Mouse (Mus musculus): ENCODE measurements around the gene Atrnl1. TPM values are rescaled to one million over a fixed set of nuclear protein-coding genes. Genes with fewer than 3 reads are reported as not detected.
A peak's percentile ranks its signal among the peaks of the same experiment; 100 is the strongest.

Atrnl1 gene
- polyA plus RNA-seq, 1 experiment from 2014 or later = 2.6 TPM

- H3K4me3 ChIP-seq (ENCODE audit: low read length) = no peak overlapping the region
- no peak overlapping the region for H3K27ac ChIP-seq (ENCODE audit: low read length)
- H3K27me3 ChIP-seq (ENCODE audit: control insufficient read depth, insufficient read depth, low read length) = no peaks in the 10 kb centered on the region
- H3K9ac ChIP-seq (ENCODE audit: low read length) = no peak overlapping the region
- H3K4me1 ChIP-seq (ENCODE audit: control insufficient read depth, insufficient read depth, low read length) = peaks cover 3% of the 10 kb centered on the region
- ATAC-seq (replicated peaks; ENCODE audit: extremely low read depth, insufficient read depth, low FRiP score) = no peak
- H3K9me3 ChIP-seq (replicated peaks; ENCODE audit: control insufficient read depth, low read length) = no peaks in the 10 kb centered on the region
- no peak overlapping the region for H3K4me2 ChIP-seq (ENCODE audit: low read depth, low read length)
- WGBS = 88% methylated on average over 16 of the region's 16 CpGs
- 0 out of 2 replicates have a peak, but pooled peaks cover 3% of the 10 kb centered on the region for H3K36me3 ChIP-seq (ENCODE audit: control insufficient read depth, insufficient read depth)
Measured at GRCm38 (mm10) chr19:57764576-57765371, 153.9 kb downstream of the Atrnl1 start.

- no peak overlapping the region for H3K4me3 ChIP-seq (ENCODE audit: low read length)
- no peak overlapping the region for H3K4me2 ChIP-seq (ENCODE audit: low read depth, low read length)
- H3K27me3 ChIP-seq (ENCODE audit: control insufficient read depth, insufficient read depth, low read length) = no peaks in the 10 kb centered on the region
- H3K9me3 ChIP-seq (replicated peaks; ENCODE audit: control insufficient read depth, low read length) = no peaks in the 10 kb centered on the region
- no peak overlapping the region for H3K27ac ChIP-seq (ENCODE audit: low read length)
- WGBS = 32% methylated on average over 2 of the region's 2 CpGs
- ATAC-seq (replicated peaks; ENCODE audit: extremely low read depth, insufficient read depth, low FRiP score) = no peak
- no peak overlapping the region for H3K9ac ChIP-seq (ENCODE audit: low read length)
- no peaks in the 10 kb centered on the region for H3K36me3 ChIP-seq (ENCODE audit: control insufficient read depth, insufficient read depth)
- H3K4me1 ChIP-seq (ENCODE audit: control insufficient read depth, insufficient read depth, low read length) = peaks cover 2% of the 10 kb centered on the region
Measured at GRCm38 (mm10) chr19:57767051-57767450, 156.2 kb downstream of the Atrnl1 start.

- Histone ChIP-seq H3K27ac (ENCODE audit: low read length) (no peak overlapping the region), H3K27me3 (ENCODE audit: control insufficient read depth, insufficient read depth, low read length) (no peaks in the 10 kb centered on the region), H3K9me3 (replicated peaks; ENCODE audit: control insufficient read depth, low read length) (no peaks in the 10 kb centered on the region), H3K9ac (ENCODE audit: low read length) (no peak overlapping the region), H3K4me1 (ENCODE audit: control insufficient read depth, insufficient read depth, low read length) (no peaks in the 10 kb centered on the region), H3K4me3 (ENCODE audit: low read length) (no peak overlapping the region), H3K36me3 (ENCODE audit: control insufficient read depth, insufficient read depth) (no peaks in the 10 kb centered on the region), H3K4me2 (ENCODE audit: low read depth, low read length) (no peak overlapping the region)
- 90% methylated on average over 11 of the region's 11 CpGs for WGBS
- no peak for ATAC-seq (replicated peaks; ENCODE audit: extremely low read depth, insufficient read depth, low FRiP score)
Measured at GRCm38 (mm10) chr19:57768661-57769060, 157.8 kb downstream of the Atrnl1 start.

- Histone ChIP-seq H3K9me3 (replicated peaks; ENCODE audit: control insufficient read depth, low read length) (no peaks in the 10 kb centered on the region), H3K4me3 (ENCODE audit: low read length) (no peak overlapping the region), H3K27me3 (ENCODE audit: control insufficient read depth, insufficient read depth, low read length) (no peaks in the 10 kb centered on the region), H3K36me3 (ENCODE audit: control insufficient read depth, insufficient read depth) (no peaks in the 10 kb centered on the region), H3K9ac (ENCODE audit: low read length) (no peak overlapping the region), H3K27ac (ENCODE audit: low read length) (no peak overlapping the region), H3K4me2 (ENCODE audit: low read depth, low read length) (no peak overlapping the region), H3K4me1 (ENCODE audit: control insufficient read depth, insufficient read depth, low read length) (0 out of 2 replicates have a peak, but pooled peaks cover 2% of the 10 kb centered on the region)
- ATAC-seq (replicated peaks; ENCODE audit: extremely low read depth, insufficient read depth, low FRiP score) = no peak
- WGBS = 76% methylated on average over 3 of the region's 3 CpGs
Measured at GRCm38 (mm10) chr19:57782366-57783089, 171.7 kb downstream of the Atrnl1 start.

- H3K4me3 ChIP-seq (ENCODE audit: low read length) = no peak overlapping the region
- no peak overlapping the region for H3K27ac ChIP-seq (ENCODE audit: low read length)
- no peak overlapping the region for H3K4me2 ChIP-seq (ENCODE audit: low read depth, low read length)
- no peaks in the 10 kb centered on the region for H3K27me3 ChIP-seq (ENCODE audit: control insufficient read depth, insufficient read depth, low read length)
- H3K9me3 ChIP-seq (replicated peaks; ENCODE audit: control insufficient read depth, low read length) = no peaks in the 10 kb centered on the region
- H3K4me1 ChIP-seq (ENCODE audit: control insufficient read depth, insufficient read depth, low read length) = 0 out of 2 replicates have a peak, but pooled peaks cover 2% of the 10 kb centered on the region
- H3K9ac ChIP-seq (ENCODE audit: low read length) = no peak overlapping the region
- no peak for ATAC-seq (replicated peaks; ENCODE audit: extremely low read depth, insufficient read depth, low FRiP score)
- H3K36me3 ChIP-seq (ENCODE audit: control insufficient read depth, insufficient read depth) = no peaks in the 10 kb centered on the region
- WGBS = 77% methylated on average over 5 of the region's 5 CpGs
Measured at GRCm38 (mm10) chr19:57786699-57787098, 175.9 kb downstream of the Atrnl1 start.

- ATAC-seq (replicated peaks; ENCODE audit: extremely low read depth, insufficient read depth, low FRiP score) = no peak
- Histone ChIP-seq H3K4me3 (ENCODE audit: low read length) (no peak overlapping the region), H3K36me3 (ENCODE audit: control insufficient read depth, insufficient read depth) (no peaks in the 10 kb centered on the region), H3K27me3 (ENCODE audit: control insufficient read depth, insufficient read depth, low read length) (no peaks in the 10 kb centered on the region), H3K9ac (ENCODE audit: low read length) (no peak overlapping the region), H3K9me3 (replicated peaks; ENCODE audit: control insufficient read depth, low read length) (no peaks in the 10 kb centered on the region), H3K27ac (ENCODE audit: low read length) (peak overlapping the region; percentile 39; the same call in 1 of the 2 replicates), H3K4me2 (ENCODE audit: low read depth, low read length) (no peak overlapping the region), H3K4me1 (ENCODE audit: control insufficient read depth, insufficient read depth, low read length) (peaks cover 10% of the 10 kb centered on the region)
- WGBS = 67% methylated on average over 9 of the region's 9 CpGs
Measured at GRCm38 (mm10) chr19:57802207-57802606, 191.4 kb downstream of the Atrnl1 start.

GRCm38 (mm10) chr19:57802771-57803482 is 192.1 kb downstream of the Atrnl1 start:
- Histone ChIP-seq H3K27me3 (ENCODE audit: control insufficient read depth, insufficient read depth, low read length) (no peaks in the 10 kb centered on the region), H3K9me3 (replicated peaks; ENCODE audit: control insufficient read depth, low read length) (no peaks in the 10 kb centered on the region), H3K27ac (ENCODE audit: low read length) (peak overlapping the region; percentile 48; the same call in 1 of the 2 replicates), H3K4me2 (ENCODE audit: low read depth, low read length) (no peak overlapping the region), H3K9ac (ENCODE audit: low read length) (no peak overlapping the region), H3K36me3 (ENCODE audit: control insufficient read depth, insufficient read depth) (no peaks in the 10 kb centered on the region), H3K4me3 (ENCODE audit: low read length) (no peak overlapping the region), H3K4me1 (ENCODE audit: control insufficient read depth, insufficient read depth, low read length) (peaks cover 10% of the 10 kb centered on the region)
- WGBS = 44% methylated on average over 14 of the region's 14 CpGs
- no peak for ATAC-seq (replicated peaks; ENCODE audit: extremely low read depth, insufficient read depth, low FRiP score)

GRCm38 (mm10) chr19:57803483-57803820 is 192.6 kb downstream of the Atrnl1 start:
- Histone ChIP-seq H3K9me3 (replicated peaks; ENCODE audit: control insufficient read depth, low read length) (no peaks in the 10 kb centered on the region), H3K4me3 (ENCODE audit: low read length) (no peak overlapping the region), H3K4me2 (ENCODE audit: low read depth, low read length) (no peak overlapping the region), H3K9ac (ENCODE audit: low read length) (no peak overlapping the region), H3K36me3 (ENCODE audit: control insufficient read depth, insufficient read depth) (no peaks in the 10 kb centered on the region), H3K27ac (ENCODE audit: low read length) (no peak overlapping the region), H3K4me1 (ENCODE audit: control insufficient read depth, insufficient read depth, low read length) (peaks cover 10% of the 10 kb centered on the region), H3K27me3 (ENCODE audit: control insufficient read depth, insufficient read depth, low read length) (no peaks in the 10 kb centered on the region)
- ATAC-seq (replicated peaks; ENCODE audit: extremely low read depth, insufficient read depth, low FRiP score) = no peak
- WGBS = 55% methylated on average over 3 of the region's 3 CpGs

GRCm38 (mm10) chr19:57808363-57808762 is 197.5 kb downstream of the Atrnl1 start:
- Histone ChIP-seq H3K4me2 (ENCODE audit: low read depth, low read length) (no peak overlapping the region), H3K4me1 (ENCODE audit: control insufficient read depth, insufficient read depth, low read length) (no peaks in the 10 kb centered on the region), H3K27ac (ENCODE audit: low read length) (no peak overlapping the region), H3K27me3 (ENCODE audit: control insufficient read depth, insufficient read depth, low read length) (no peaks in the 10 kb centered on the region), H3K36me3 (ENCODE audit: control insufficient read depth, insufficient read depth) (no peaks in the 10 kb centered on the region), H3K9ac (ENCODE audit: low read length) (no peak overlapping the region), H3K4me3 (ENCODE audit: low read length) (no peak overlapping the region), H3K9me3 (replicated peaks; ENCODE audit: control insufficient read depth, low read length) (no peaks in the 10 kb centered on the region)
- WGBS = 84% methylated on average over 2 of the region's 2 CpGs
- ATAC-seq (replicated peaks; ENCODE audit: extremely low read depth, insufficient read depth, low FRiP score) = no peak
